Mouse (Mus musculus) NIH3T3 (cell line): ENCODE measurements around the gene Pik3cd.
"Not testable (repeated sequence)": the region's sequence is repeated elsewhere in the genome, so short reads cannot be mapped to it uniquely, and the experiment has no call there.

Source experiments
- DNase-seq: peaks from one replicate; pipeline ENCODE4 v3.0.0-alpha.2; 2012; ENCODE audit warnings: low read depth

Gene Pik3cd

GRCm38 (mm10) chr4:149702210-149702979 lies at the start of gene Pik3cd:
Gene Pik3cd, minus strand, starts transcription at chr4:149702571.
- DNase-seq: no peak

GRCm38 (mm10) chr4:149750671-149751070 lies 48.3 kb upstream of the Pik3cd start:
- no peak for DNase-seq

DNA sequence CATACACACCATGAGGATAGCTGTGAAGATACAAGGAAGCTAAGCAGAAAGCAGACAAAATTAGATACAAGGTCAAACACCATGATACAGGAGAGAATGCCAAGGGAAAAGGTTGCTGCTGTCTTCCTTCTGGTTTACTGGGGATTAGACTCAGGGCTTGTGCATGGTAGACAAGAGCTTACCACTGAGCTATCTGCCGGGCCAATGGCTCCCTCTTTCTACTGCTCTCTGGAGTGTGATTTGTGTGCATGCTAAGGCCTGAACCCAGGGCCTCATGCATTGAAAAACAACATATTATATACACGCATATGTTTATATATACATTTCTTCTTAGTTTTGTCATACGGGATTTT lies 47.3 kb upstream of the Pik3cd start:
- not testable (repeated sequence) for DNase-seq

- DNase-seq: no peak
These were observed 46.8 kb upstream of the Pik3cd start for GRCm38 (mm10) chr4:149749003-149749662.

DNA sequence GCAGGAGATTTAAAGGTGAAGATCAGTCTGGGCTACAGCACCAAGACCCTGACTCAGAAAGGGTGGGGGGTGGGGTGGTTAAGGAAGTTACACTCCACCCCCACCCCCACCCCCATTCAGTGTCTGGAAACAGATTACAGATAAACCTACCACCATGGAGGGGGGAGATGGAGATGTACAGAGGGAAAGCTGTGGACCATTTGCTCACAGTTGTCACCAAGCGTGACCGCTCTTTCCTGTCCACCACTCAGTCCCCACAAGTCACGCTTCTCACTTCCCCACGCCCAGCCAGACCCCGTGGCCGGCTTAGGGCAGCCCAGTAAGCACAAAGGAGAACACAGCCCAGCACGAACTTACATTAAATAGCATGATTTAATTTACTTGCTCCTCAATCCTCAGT lies 41.7 kb upstream of the Pik3cd start:
- no peak for DNase-seq

GRCm38 (mm10) chr4:149742011-149742530 lies 39.7 kb upstream of the Pik3cd start:
- DNase-seq: no peak

GRCm38 (mm10) chr4:149740301-149740700 lies 37.9 kb upstream of the Pik3cd start:
- no peak for DNase-seq

GRCm38 (mm10) chr4:149739478-149739877 lies 37.1 kb upstream of the Pik3cd start:
- DNase-seq: no peak

DNA sequence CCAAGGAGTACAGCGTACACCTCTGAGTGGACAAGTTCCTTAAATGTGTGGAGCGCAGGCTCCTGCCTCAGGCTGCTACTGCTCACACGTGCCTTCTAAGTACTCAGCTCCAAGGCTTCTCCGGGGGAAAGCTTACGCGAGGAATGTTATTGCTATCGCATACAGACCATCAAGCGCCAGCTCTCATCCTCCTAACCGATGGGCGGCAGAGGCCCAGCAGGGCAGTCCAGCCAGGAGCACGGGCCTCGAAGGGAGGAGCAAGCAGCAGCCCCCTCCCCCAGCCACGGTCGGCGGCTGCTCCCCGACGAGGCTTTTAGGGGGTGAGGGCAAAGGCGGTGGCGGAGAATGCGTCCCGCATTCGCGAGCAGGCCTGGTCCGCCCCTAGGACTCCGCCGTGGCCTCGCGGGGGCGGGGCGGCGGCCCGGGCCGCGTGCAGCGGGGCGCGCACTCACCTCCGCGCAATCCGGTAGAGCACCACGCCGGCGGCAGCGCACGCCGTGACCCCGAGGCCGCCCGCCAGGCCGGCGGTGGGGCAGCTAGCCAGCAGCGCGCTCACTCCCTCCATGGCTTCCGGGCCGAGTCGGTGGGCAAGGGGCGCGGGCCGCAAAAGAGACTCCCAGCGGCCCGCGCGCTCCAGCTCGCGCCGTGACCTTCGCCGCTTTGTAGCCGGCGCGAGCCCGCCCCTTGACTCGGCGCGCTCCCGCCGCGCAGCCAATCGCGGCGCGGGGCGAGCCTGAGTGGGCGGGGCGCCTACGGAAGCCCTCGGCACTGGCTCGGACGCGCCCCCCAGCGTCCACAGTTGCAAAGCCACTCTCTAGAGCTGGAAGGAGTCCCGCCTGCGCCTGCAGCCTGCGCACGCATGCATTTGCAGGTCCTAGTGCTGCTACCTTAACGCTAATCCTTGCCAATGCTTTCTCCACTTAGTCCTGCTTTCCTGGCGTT lies 35.3 kb upstream of the Pik3cd start, which contains the start of gene Tmem201:
Tmem201 (minus strand) TSS at position 662 of the 942 bp plus-strand sequence.
- peak; percentile 96 for DNase-seq

GRCm38 (mm10) chr4:149736581-149736980 lies 34.2 kb upstream of the Pik3cd start:
- DNase-seq: peak; percentile 25

DNA sequence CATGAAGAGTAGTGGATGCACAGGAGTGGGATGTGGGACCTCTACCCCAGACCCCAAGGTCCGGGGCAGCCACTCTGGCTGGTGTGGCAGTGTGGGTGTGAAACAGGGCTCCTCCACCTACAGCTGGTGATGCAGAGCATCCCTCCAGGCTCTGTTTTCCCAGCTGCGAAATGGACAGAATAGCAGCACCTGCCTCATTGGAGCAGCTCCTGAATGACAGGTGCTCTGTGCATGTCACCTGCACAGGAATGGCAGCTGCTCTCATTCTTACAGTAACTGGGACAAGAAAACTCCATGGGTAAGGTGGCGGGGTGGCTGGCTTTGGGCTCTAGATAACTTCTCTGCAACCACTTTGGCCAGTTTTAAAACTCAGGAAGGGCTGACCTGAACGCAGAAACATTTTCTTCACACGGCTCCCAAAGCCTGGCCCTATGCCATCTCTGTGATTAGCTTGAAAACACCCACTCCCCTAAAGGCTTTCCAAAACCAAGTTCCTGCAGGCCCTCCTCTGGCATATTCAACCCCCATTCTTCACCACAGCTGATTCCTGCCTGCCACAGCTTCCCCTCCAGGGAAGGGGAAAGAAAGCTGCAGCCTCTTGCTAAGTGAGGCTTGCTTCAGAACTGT lies 33.4 kb upstream of the Pik3cd start:
- no peak for DNase-seq

DNA sequence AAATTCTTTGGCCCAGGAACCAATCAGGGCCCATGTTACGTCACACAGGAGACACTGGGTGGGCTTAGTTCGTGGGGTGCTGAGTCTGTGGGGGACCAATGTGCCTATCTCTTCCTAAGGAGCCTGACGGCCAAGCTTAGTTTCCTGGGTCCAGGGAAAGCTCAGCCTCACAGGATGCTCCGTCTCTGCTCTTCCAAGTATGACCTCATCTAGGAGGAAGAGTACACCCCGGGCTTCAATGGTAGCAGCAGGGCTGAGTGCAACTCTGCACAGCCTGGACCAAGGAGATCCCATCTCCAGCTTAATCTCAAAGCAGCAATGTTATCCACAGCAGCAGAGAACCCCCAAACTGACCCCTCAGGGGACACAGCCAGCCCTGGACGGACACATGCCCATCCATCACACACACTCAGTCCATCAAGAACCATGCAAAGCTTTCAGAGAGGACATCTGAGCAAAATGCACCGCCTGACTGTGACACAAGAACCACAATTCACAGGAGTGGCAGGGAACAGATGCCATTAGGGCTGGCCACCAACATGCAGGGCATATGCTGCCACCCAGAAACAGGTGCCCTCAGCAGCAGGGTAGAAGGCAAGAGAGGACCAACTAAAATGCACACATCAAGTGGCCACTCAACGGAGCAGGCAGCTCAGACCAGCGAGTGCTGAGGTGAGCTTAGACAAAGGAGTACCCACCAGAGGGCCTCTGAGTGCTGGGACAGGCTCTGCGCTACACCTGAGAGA lies 32.5 kb upstream of the Pik3cd start:
- no peak for DNase-seq

- DNase-seq: no peak
These were observed 31.9 kb upstream of the Pik3cd start for GRCm38 (mm10) chr4:149734246-149734645.

GRCm38 (mm10) chr4:149733748-149734147 lies 31.4 kb upstream of the Pik3cd start:
- DNase-seq: no peak

- no peak for DNase-seq
These were observed 30.4 kb upstream of the Pik3cd start for GRCm38 (mm10) chr4:149732800-149733199.

DNA sequence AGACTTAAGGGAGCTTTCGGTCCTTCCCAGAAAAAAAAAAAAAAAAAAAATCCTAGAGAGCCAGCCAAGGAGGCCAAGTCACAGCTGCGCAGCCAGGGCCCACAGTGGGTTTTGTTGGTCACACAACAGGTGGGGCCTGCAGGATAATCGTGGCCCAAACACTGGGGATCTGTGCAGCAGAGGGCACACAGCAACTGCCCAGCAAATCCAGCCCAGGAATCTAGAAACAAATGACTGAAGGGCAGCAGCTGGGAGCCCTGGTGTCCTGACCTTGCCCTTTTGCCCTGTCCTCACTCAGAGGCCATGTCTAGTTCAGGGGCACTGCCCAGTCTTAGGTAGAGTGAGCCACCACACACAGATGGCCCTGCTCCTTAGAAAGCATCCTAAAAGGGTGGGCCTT lies 29.9 kb upstream of the Pik3cd start:
- no peak for DNase-seq

DNA sequence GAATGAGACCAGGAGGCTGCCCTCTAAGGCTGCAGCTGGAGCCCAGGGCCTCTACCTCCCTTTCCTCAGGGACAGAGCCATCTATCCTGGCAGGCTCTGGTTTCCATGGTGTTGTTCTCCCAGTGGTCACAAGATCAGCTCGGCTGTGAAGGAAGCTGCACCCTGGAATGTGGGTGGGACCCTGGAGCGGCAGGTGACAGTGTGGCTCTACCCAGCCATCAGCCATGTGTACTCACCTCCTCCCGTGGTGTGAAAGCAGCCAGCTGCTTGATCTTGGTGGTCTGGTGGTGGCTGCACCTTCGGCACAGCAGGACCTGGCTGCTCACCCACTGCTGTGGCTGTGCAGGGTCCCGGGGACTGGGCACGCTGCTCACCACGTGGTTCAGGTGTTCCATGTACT lies 28.5 kb upstream of the Pik3cd start:
- no peak for DNase-seq

- no peak for DNase-seq
These were observed 26.4 kb upstream of the Pik3cd start for GRCm38 (mm10) chr4:149728810-149729209.

DNA sequence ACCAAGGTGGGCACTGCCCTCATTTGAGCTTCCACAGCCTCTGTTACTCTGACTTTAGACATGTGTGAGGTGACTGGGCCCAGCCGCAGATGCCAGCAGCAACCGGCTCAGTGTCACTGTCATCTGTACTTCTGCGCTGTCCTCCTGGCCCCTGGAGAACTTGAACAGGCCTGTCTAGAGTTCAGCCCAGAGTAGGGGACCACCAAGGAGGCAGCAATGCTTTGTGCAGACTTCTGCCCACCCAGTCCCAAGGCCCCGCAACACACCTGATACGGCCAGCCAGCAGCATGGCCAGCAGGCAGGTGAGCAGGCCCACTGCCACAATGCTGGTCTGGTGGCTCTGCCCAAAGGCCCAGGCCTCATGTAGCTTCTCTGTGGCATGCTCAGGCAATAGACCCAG lies 25.3 kb upstream of the Pik3cd start:
- DNase-seq: no peak

- peak; percentile 88 for DNase-seq
These were observed 23.4 kb upstream of the Pik3cd start for GRCm38 (mm10) chr4:149725661-149726350.
